Mouse (Mus musculus): ENCODE data around the gene Grik4.

The Grik4 gene

DNA sequence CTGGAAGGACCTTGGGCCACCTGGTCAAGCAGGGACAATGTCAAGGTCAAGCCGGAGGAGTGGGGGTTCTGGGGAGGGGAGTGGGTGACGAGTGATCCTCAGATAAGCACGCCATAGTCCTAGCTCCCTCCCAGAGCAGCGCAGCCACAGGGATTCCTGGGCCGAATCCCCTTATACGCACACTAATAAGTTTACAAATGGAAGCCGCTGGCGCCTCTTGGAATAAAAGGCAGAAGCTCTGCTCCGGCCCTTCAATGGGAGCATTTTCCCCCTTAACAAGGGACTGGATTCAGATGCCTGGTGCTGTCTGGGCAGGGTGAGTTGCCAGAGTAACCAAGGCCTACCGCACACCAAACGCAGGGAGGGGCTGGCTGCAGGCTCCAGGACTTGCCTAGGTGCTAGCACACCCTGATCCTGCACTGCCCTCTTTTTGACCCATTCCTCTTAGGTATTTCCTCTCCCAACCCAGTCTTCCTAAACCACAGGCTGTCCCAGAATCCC lies 46.2 kb downstream of the Grik4 start:
- peak; percentile 32 for DNase-seq (ENCODE audit: low spot score)

DNA sequence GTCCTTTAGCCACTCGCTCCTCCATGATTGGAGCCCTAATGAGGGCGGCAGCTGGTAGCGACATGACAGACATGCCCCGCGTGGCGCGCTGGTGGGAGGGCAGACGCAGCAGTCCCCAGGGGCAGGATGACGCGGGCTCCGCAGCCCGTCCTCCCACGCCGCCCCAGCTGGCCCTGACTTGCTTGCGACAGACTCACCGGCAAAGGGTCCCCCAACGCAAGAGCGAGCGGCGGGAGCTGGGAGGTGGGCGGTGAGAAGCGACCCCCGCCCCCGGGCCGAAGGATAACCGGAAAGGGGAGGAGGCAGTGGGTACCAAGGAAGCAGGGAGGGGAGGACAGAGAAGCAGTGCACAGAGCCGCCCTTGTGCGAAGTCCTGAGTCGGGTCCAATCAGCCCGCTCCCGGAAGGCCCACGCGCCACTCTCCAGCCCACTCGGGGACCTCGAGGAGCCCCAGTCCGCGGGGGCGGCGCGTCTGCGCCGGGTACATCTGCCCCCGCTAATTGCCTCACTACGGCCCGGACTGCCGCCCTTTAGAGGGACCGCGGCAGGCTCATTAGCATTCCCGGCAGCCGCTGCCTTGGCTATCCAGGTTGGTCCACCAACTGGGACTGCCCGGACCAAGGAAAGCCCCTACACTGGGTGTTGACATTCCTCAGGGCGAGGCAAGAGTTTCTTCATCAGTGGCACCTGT lies 46.8 kb downstream of the Grik4 start:
- DNase-seq (ENCODE audit: low spot score) = peak; percentile 69

- DNase-seq (ENCODE audit: low spot score) = no peak
These were observed 47.7 kb downstream of the Grik4 start for GRCm38 (mm10) chr9:42896421-42897210.

DNA sequence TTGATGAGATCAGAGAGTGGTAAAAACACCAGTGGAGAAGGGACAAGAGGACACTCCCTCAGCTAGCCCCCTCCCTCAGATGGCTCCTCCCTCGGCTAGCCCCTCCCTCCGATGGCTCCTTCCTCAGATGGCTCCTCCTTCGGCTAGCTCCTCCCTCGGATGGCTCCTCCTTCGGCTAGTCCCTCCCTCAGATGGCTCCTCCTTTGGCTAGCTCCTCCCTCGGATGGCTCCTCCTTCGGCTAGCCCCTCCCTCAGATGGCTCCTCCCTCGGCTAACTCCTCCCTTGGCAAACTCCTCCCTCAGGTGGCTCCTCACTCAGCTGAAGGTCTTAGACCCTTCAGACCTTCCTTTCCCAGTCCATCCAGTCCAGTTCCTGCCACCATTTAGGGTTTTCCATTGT lies 51.5 kb downstream of the Grik4 start:
- DNase-seq (ENCODE audit: low spot score) = no peak

- DNase-seq (ENCODE audit: low spot score) = no peak
These were observed 56.4 kb downstream of the Grik4 start for GRCm38 (mm10) chr9:42887930-42888329.

DNA sequence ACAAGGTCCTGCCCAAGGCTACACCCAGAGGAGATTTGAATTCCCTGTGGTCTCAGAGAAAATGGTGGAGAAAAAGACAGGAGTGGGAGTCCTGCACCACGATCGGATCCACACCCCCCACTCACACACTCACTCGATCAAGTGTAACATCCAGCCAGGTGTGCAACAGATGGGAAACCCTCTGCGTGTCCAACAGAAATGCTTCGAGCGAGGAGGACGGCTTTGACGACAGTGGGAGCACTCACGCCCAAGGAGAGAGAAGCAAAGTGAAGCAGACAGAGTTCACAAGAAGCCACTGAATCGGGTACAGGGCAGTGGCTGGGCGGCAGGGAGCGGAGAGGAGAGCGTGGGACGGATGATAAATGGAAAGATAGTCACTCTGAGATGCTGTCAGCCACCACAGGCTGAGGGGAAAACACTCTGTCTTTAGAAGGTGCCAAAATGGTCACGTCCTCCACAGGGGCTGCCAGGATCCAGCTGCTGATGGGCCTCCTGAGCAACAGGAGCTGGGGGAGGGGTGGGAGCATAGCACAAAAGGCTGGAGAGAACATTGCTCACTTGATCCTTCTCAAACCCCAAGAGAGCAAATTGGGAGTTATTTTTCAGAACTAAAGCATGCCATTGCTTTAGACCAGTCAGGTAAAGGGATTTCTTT lies 58.1 kb downstream of the Grik4 start:
- no peak for DNase-seq (ENCODE audit: low spot score)

- DNase-seq (ENCODE audit: low spot score) = no peak
These were observed 58.7 kb downstream of the Grik4 start for GRCm38 (mm10) chr9:42885566-42885965.

DNA sequence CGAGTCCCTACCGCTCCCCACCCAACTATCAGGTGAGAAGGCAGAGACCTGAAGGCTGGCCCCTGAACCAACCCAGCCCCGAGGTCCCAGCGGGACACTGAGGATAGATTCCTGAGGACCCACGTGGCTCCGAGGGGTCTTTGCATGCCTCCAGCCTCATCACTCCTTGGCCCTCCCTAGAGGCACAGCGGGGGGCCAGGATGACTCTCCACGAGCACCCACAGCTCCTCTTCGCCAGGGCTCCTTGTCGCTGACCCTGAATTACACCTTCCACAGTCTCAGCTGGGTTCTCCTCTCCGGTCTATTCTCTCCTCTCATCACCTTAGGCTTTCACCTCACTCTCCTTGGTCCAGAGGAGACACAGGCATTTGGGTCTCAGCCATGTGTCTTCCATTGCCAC lies 59.2 kb downstream of the Grik4 start:
- no peak for DNase-seq (ENCODE audit: low spot score)

DNA sequence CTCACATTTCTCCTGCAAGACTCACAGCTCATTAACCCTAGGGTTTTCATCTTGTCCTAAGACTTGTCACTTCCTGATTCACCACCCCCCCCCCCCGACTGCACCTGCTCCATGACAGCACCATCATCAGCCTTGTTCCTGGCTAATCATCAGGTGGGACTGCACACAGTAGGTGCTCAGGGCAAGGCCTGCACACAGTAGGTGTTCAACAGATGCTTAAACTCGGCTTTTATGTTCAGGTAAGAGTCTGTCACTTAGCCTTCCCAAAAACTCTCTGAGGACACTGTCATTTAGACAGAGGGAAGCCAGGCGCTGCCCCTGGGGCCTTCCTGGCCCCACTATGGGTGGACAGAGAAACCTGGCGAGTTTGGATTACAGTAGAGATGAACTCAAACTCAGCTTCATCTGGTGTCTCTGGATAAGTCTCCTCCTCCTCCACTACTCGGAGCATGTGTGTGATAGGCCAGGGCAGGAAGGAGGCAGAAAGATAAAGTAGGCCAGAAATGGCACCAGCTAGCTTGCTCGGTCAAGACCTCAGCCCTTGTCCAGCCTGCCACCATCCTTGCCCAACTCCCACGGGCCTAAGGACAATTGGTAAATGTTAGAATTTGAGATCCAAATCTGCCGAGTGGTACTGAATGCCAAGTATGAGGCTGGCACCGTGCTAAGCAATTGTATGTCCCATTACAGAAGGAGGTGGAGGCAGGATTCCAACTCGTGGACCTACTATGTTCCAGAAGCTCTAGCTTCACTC lies 61.1 kb downstream of the Grik4 start:
- DNase-seq (ENCODE audit: low spot score) = no peak

DNA sequence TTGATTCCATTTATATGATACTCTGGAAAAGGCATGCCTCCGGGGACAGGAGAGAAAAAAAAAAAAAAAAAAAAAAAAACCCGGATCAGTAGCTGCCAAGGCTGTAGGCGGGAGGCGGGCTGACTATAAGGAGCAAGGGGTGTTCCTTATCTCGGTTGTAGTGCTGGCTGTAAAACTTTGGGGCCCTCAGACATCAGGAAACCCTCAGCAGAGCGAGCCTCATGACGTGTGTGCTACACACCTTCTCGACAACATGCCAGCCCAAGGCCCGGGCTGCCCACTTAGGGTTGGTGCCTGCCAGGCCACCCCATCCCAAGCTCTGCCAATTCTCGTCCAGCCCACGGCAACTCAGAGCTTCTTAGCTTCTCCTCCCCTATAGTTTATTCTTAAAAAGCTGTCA lies 62.0 kb downstream of the Grik4 start:
- no peak for DNase-seq (ENCODE audit: low spot score)

GRCm38 (mm10) chr9:42881040-42881439 lies 63.3 kb downstream of the Grik4 start:
- DNase-seq (ENCODE audit: low spot score) = no peak

- DNase-seq (ENCODE audit: low spot score) = no peak
These were observed 65.9 kb downstream of the Grik4 start for GRCm38 (mm10) chr9:42878401-42878800.

- DNase-seq (ENCODE audit: low spot score) = no peak
These were observed 71.4 kb downstream of the Grik4 start for GRCm38 (mm10) chr9:42872885-42873284.

- DNase-seq (ENCODE audit: low spot score) = no peak
These were observed 72.6 kb downstream of the Grik4 start for GRCm38 (mm10) chr9:42871681-42872080.

DNA sequence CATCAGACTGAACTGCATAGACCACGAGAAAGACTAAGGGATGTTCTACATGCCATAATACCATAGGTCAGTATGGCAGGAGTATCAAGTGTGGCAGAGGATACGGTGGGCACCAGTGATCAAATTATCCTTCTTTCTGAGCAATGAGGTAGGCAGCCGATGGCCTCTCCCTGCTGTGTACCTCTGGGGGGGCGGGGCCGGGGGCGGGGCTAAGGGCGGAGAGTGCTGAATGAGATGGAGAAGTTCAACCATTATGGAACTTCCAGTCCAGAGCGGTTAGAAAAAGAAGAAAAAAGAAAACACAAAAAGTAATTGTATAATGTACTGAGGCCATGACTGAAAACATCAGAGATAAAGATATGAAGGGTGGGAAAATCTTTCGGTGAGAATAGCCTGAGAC lies 74.0 kb downstream of the Grik4 start:
- DNase-seq (ENCODE audit: low spot score) = no peak

GRCm38 (mm10) chr9:42868508-42868907 lies 75.8 kb downstream of the Grik4 start:
- no peak for DNase-seq (ENCODE audit: low spot score)

DNA sequence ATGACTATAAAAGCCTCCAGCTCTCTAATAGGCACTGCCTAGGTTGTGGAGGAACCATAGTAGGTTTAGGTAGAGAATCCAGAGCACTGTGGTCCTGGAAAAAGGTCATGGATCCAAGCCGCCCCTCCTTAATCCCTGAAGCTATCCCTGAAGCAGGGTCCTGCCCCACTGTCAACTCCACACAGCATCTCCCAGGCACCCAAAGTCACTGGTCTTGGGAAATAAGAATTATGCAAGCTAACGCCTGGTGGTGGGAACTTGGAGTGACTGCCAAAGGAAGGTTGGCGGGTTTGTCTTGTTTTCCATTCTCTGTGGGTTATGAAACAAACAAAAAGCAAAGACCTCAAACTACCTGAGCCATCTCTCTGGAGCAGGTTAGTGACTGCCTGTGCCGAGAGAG lies 77.6 kb downstream of the Grik4 start:
- no peak for DNase-seq (ENCODE audit: low spot score)

DNA sequence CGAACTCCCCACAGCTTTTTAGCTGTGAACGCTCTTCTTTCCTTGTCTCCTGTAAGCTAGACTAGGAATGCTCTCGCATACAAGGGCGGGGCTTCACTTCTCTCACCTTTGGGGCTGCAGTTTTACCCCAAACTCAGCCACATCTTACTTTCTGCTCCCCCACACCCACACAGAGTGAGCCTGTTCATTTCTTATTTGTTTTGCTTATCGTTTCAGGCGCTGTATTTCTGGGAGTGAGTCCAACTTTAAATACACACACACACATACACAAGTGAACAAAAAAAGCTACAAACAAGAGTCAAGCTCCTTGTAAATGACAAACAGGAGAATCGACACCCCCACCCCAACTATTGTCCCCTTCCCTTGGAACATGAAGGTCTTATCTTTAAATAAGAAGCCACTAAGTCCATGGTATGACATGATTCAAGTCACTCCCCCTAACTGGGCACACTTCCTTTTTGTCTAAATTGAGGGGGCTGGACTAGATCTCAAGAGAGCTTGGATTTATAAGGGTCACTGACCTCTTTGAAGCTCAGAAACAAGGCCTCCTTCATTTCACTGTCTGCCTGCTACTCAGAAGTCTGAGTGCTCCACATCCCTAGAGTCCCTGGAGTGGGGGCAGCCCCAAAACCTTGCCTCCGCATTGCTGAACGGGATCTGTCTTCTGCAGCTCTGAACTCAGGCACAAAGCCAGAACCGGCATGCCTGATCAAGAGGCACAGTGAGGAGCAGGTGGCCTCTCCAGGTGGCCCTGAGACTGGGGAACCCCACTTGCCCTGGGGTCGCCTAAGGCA lies 79.1 kb downstream of the Grik4 start:
- no peak for DNase-seq (ENCODE audit: low spot score)

- no peak for DNase-seq (ENCODE audit: low spot score)
These were observed 80.9 kb downstream of the Grik4 start for GRCm38 (mm10) chr9:42863360-42863759.

DNA sequence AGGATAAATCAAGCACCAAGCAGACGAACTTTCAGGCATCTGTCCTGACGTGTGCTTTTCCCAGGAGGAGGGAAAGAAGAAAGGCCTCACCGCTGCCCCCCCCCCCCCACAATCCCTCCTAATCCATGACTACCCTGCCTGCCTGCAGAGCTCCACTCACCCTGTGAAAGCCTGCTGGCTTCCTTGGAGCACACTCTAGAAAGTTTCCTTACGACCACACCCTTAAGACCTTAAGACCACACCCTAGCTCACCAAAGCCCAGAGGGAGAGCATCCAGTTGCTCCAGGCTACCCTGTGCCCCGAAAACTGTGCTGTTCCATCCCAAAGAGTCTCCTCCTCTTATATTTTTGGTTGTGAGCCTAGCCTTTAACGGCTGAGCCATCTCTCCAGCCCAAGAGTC lies 82.6 kb downstream of the Grik4 start:
- DNase-seq (ENCODE audit: low spot score) = no peak

DNA sequence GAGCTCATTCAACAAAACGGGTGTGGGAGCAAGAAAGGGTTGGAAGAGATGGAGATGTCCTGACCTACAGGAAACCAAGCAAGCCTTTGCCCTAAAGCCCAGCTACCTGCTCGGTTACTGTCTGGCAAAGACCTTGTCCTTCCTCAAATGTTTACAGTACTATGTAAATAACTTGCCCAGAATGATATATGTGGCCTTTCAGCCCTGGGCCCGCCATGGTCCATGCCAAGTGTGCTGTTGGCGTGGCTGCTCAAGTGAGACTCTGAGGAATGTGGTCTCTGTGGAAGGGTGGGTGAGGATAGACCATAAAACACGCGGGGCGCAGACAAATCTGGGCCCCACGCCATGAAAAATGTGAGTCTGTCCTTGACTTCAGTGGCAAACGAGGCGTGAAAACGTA lies 83.1 kb downstream of the Grik4 start:
- DNase-seq (ENCODE audit: low spot score) = no peak

All from layer of hippocampus, adult 11-12 months (tissue).